Mouse (Mus musculus): ENCODE results near the gene Defa26. TPM values are rescaled to one million over a fixed set of nuclear protein-coding genes. Genes with fewer than 3 reads are reported as not detected.

Gene Defa26
- not detected for polyA plus RNA-seq (2017; shearing (Covaris generic))

DNA sequence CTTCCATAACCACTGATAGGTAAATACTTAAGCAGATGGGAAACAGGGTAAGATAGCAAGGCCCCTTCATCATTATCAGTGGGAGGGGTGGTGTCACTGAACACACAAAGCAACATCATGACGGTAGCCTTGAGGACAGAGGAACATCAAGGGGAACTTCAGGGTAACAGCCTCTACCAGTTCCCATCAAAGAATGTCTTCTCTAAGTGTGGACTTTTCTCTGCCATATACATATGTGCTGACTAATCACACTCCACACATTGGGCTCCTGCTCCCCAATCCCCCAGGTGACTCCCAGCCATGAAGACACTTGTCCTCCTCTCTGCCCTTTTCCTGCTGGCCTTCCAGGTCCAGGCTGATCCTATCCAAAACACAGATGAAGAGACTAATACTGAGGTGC, at the start of gene Defa26:
Gene Defa26 (plus strand): TSS at position 301 of the 400 bp plus-strand sequence.

DNA sequence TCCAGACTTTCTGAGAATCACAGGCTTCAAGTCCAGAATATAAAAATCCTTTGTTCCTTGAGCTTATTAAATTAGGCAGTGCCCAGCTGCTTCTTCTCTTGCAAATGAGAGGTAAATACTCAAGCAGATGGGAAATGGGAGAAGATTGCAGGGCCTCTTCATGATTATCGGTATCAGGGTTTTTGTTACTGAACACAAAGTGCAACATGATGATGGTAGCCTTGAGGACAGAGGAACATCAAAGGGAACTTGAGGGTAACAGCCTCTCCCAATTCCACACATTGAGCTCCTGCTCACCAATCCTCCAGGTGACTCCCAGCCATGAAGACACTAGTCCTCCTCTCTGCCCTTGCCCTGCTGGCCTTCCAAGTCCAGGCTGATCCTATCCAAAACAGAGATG, 35.3 kb upstream of the Defa26 start, which contains the start of gene Defa28:
Gene Defa28 (plus strand): TSS at position 301 of the 400 bp plus-strand sequence.

DNA sequence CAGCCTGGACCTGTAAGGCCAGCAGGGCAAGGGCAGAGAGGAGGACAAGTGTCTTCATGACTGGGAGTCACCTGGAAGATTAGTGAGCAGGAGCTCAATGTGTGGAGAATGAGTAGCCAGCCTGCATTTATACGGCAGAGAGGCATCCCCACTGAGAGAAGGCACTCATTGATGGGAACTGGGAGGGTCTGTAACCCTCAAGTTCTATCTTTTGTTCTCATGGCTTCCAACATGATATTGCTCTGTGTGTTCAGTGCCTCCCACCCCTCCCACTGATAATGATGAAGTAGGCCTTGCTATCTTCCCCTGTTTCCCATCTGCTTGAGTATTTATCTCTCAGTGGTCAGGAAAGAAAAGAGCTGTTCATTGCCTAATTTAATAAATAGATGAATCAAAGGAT, 23.6 kb upstream of the Defa26 start, which contains the start of gene Gm7861:
Gene Gm7861 (minus strand): TSS at position 101 of the 400 bp plus-strand sequence.

DNA sequence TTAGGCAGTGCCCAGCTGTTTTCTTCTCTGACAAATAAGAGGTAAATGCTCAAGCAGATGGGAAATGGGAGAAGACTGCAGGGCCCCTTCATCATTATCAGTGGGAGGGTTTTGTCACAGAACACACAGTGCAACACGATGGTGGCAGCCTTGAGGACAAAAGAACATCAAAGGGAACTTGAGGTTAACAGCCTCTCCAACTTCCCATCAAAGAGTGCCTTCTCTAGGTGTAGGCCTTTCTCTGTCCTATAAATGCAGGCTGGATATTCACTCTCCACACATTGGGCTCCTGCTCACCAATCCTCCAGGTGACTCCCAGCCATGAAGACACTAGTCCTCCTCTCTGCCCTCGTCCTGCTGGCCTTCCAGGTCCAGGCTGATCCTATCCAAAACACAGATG, 37.5 kb downstream of the Defa26 start, which contains the start of gene Defa17:
Gene Defa17 (plus strand): TSS at position 301 of the 400 bp plus-strand sequence.

DNA sequence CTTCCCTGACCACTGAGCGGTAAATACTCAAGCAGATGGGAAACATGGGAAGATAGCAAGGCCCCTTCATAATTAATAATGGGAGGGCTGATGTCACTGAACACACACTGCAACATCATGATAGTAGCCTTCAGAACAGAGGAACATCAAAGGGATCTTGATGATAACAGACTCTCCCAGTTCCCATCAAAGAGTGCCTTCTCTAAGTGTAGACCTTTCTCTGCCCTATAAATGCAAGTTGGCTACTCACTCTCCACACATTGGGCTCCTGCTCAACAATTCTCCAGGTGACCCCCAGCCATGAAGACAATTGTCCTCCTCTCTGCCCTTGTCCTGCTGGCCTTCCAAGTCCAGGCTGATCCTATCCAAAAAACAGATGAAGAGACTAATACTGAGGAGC, 47.5 kb downstream of the Defa26 start, which contains the start of gene Defa34:
Gene Defa34 (plus strand): TSS at position 301 of the 400 bp plus-strand sequence.

Other genes starting within 250 kb of the Defa26 start
- gene Defa2, start 239.7 kb upstream of the Defa26 start, polyA plus RNA-seq (2017; shearing (Covaris generic)) = not detected
- gene Defa33, start 226.4 kb upstream of the Defa26 start, polyA plus RNA-seq (2017; shearing (Covaris generic)) = not detected
- gene Defa36, start 190.8 kb upstream of the Defa26 start, polyA plus RNA-seq (2017; shearing (Covaris generic)) = not detected
- not detected for gene Gm7849, start 161.6 kb upstream of the Defa26 start, polyA plus RNA-seq (2017; shearing (Covaris generic))
- not detected for gene Defa20, start 108.9 kb upstream of the Defa26 start, polyA plus RNA-seq (2017; shearing (Covaris generic))
- not detected for gene Defa32, start 89.2 kb upstream of the Defa26 start, polyA plus RNA-seq (2017; shearing (Covaris generic))
- gene Defa37, start 52.8 kb upstream of the Defa26 start, polyA plus RNA-seq (2017; shearing (Covaris generic)) = not detected
- gene Defa28, start 35.2 kb upstream of the Defa26 start, polyA plus RNA-seq (2017; shearing (Covaris generic)) = not detected
- not detected for gene Gm7861, start 23.7 kb upstream of the Defa26 start, polyA plus RNA-seq (2017; shearing (Covaris generic))
- gene Defa17, start 37.6 kb downstream of the Defa26 start, polyA plus RNA-seq (2017; shearing (Covaris generic)) = not detected
- gene Defa34, start 47.6 kb downstream of the Defa26 start, polyA plus RNA-seq (2017; shearing (Covaris generic)) = not detected
- gene AY761184, start 85.5 kb downstream of the Defa26 start, polyA plus RNA-seq (2017; shearing (Covaris generic)) = not detected
- gene Defa24, start 116.3 kb downstream of the Defa26 start, polyA plus RNA-seq (2017; shearing (Covaris generic)) = not detected
- not detected for gene Defb50, start 205.4 kb downstream of the Defa26 start, polyA plus RNA-seq (2017; shearing (Covaris generic))
- under 1 TPM in 1 of 2 experiments, not detected in 1; 0.59 TPM for gene Defb2, start 221.7 kb downstream of the Defa26 start, polyA plus RNA-seq (2017; shearing (Covaris generic))
- gene Defb10, start 240.7 kb downstream of the Defa26 start, polyA plus RNA-seq (2017; shearing (Covaris generic)) = not detected

Data from inflammation-experienced regulatory T-cells (primary cell).